Mouse (Mus musculus): ENCODE measurements around the gene Fam240b. TPM values are rescaled to one million over a fixed set of nuclear protein-coding genes. Genes with fewer than 3 reads are reported as not detected.

The Fam240b gene
- not detected for total RNA-seq (2021)
- long read RNA-seq, experiment 1: 0 reads
- long read RNA-seq, experiment 2: 0 reads

GRCm38 (mm10) chr13:64497692-64498091, at the start of gene Fam240b:
Gene Fam240b (minus strand): TSS chr13:64497792.
- TF ChIP-seq CTCF (conservative IDR thresholded peaks at IDR 0.05): no peak
- H3K27ac ChIP-seq: no peak within 1 kb of the TSS
- DNase-seq (ENCODE audit: low spot score in 2 of 2): no peak
- no peak within 1 kb of the TSS for H3K4me3 ChIP-seq

GRCm38 (mm10) chr13:64530139-64530538, 32.5 kb upstream of the Fam240b start:
- H3K27ac ChIP-seq: no peak overlapping the region
- no peak overlapping the region for H3K4me3 ChIP-seq
- DNase-seq (ENCODE audit: low spot score in 2 of 2): no peak
- TF ChIP-seq CTCF (conservative IDR thresholded peaks at IDR 0.05): no peak

- no peak for TF ChIP-seq CTCF (conservative IDR thresholded peaks at IDR 0.05)
- DNase-seq (ENCODE audit: low spot score in 2 of 2): peak; percentile 12 to 62
- H3K4me3 ChIP-seq: no peak overlapping the region
- H3K27ac ChIP-seq: no peak overlapping the region
Observed at GRCm38 (mm10) chr13:64526515-64527285, 29.1 kb upstream of the Fam240b start.

- DNase-seq (ENCODE audit: low spot score in 2 of 2): no peak
- TF ChIP-seq CTCF (conservative IDR thresholded peaks at IDR 0.05): no peak
- H3K27ac ChIP-seq: no peak overlapping the region
- no peak overlapping the region for H3K4me3 ChIP-seq
Observed at GRCm38 (mm10) chr13:64514247-64514646, 16.7 kb upstream of the Fam240b start.

- Histone ChIP-seq H3K4me3 (no peak overlapping the region), H3K27ac (no peak overlapping the region)
- no peak for TF ChIP-seq CTCF (conservative IDR thresholded peaks at IDR 0.05)
- no peak for DNase-seq (ENCODE audit: low spot score in 2 of 2)
Observed at GRCm38 (mm10) chr13:64511616-64512015, 14.0 kb upstream of the Fam240b start.

GRCm38 (mm10) chr13:64507361-64507760, 9.8 kb upstream of the Fam240b start:
- DNase-seq (ENCODE audit: low spot score in 2 of 2): no peak
- no peak for TF ChIP-seq CTCF (conservative IDR thresholded peaks at IDR 0.05)
- Histone ChIP-seq H3K27ac (no peak overlapping the region), H3K4me3 (no peak overlapping the region)

- TF ChIP-seq CTCF (conservative IDR thresholded peaks at IDR 0.05): no peak
- Histone ChIP-seq H3K4me3 (no peak overlapping the region), H3K27ac (no peak overlapping the region)
- DNase-seq (ENCODE audit: low spot score in 2 of 2): no peak
Observed at GRCm38 (mm10) chr13:64502833-64503232, 5.2 kb upstream of the Fam240b start.

GRCm38 (mm10) chr13:64493586-64493985, 4.0 kb downstream of the Fam240b start:
- DNase-seq (ENCODE audit: low spot score in 2 of 2): no peak

GRCm38 (mm10) chr13:64489886-64490285, 7.7 kb downstream of the Fam240b start:
- no peak overlapping the region for H3K4me3 ChIP-seq
- no peak overlapping the region for H3K27ac ChIP-seq
- DNase-seq (ENCODE audit: low spot score in 2 of 2): no peak
- TF ChIP-seq CTCF (conservative IDR thresholded peaks at IDR 0.05): no peak

More at GRCm38 (mm10) chr13:64493586-64493985, 4.0 kb downstream of the Fam240b start:
- H3K4me3 ChIP-seq: no peak overlapping the region
- no peak for TF ChIP-seq CTCF (conservative IDR thresholded peaks at IDR 0.05)
- H3K27ac ChIP-seq: no peak overlapping the region

GRCm38 (mm10) chr13:64479960-64480359, 17.6 kb downstream of the Fam240b start:
- no peak for TF ChIP-seq CTCF (conservative IDR thresholded peaks at IDR 0.05)
- no peak for DNase-seq (ENCODE audit: low spot score in 2 of 2)
- H3K27ac ChIP-seq: no peak overlapping the region
- H3K4me3 ChIP-seq: no peak overlapping the region

GRCm38 (mm10) chr13:64477968-64478367, 19.6 kb downstream of the Fam240b start:
- no peak for DNase-seq (ENCODE audit: low spot score in 2 of 2)
- Histone ChIP-seq H3K27ac (no peak overlapping the region), H3K4me3 (no peak overlapping the region)
- TF ChIP-seq CTCF (conservative IDR thresholded peaks at IDR 0.05): no peak

GRCm38 (mm10) chr13:64467886-64468285, 29.7 kb downstream of the Fam240b start:
- no peak for TF ChIP-seq CTCF (conservative IDR thresholded peaks at IDR 0.05)
- no peak overlapping the region for H3K27ac ChIP-seq
- DNase-seq (ENCODE audit: low spot score in 2 of 2): no peak
- H3K4me3 ChIP-seq: no peak overlapping the region

- no peak overlapping the region for H3K27ac ChIP-seq
- no peak for DNase-seq (ENCODE audit: low spot score in 2 of 2)
- no peak overlapping the region for H3K4me3 ChIP-seq
- TF ChIP-seq CTCF (conservative IDR thresholded peaks at IDR 0.05): no peak
Observed at GRCm38 (mm10) chr13:64465166-64465565, 32.4 kb downstream of the Fam240b start.

- H3K4me3 ChIP-seq: no peak overlapping the region
- DNase-seq (ENCODE audit: low spot score in 2 of 2): no peak
- TF ChIP-seq CTCF (conservative IDR thresholded peaks at IDR 0.05): no peak
- H3K27ac ChIP-seq: no peak overlapping the region
Observed at GRCm38 (mm10) chr13:64462581-64462980, 35.0 kb downstream of the Fam240b start.
